Mouse (Mus musculus): ENCODE measurements around the gene S100a16. TPM values are rescaled to one million over a fixed set of nuclear protein-coding genes. Genes with fewer than 3 reads are reported as not detected.
A peak's percentile ranks its signal among the peaks of the same experiment; 100 is the strongest.

The S100a16 gene
- 31.7 and 40.0 TPM in 2 replicates for polyA plus RNA-seq (2015; fragmentation: Nextera tagmentation; extraction: Ambion mirVana)

GRCm38 (mm10) chr3:90537141-90537904, at the start of gene S100a16:
TSS of gene S100a16 (plus strand) at chr3:90537254.
- Histone ChIP-seq H3K4me1 (peaks cover 7% of the 10 kb centered on the region), H3K9ac (replicated peaks) (no peak within 1 kb of the TSS), H3K27ac (replicated peaks) (no peak within 1 kb of the TSS), H3K9me3 (no peaks in the 10 kb centered on the region), H3K36me3 (no peaks in the 10 kb centered on the region), H3K4me2 (replicated peaks) (no peak within 1 kb of the TSS), H3K4me3 (no peak within 1 kb of the TSS), H3K27me3 (no peaks in the 10 kb centered on the region)
- 51% methylated on average over 10 of the region's 10 CpGs for WGBS
- no peak for ATAC-seq (replicated peaks)

GRCm38 (mm10) chr3:90488576-90488975, 48.5 kb upstream of the S100a16 start:
- Histone ChIP-seq H3K9ac (replicated peaks) (no peak overlapping the region), H3K4me2 (replicated peaks) (no peak overlapping the region), H3K27ac (replicated peaks) (no peak overlapping the region), H3K4me3 (no peak overlapping the region), H3K4me1 (peaks cover 7% of the 10 kb centered on the region), H3K9me3 (no peaks in the 10 kb centered on the region), H3K27me3 (no peaks in the 10 kb centered on the region), H3K36me3 (peaks cover 54% of the 10 kb centered on the region)
- ATAC-seq (replicated peaks) = no peak
- WGBS = 93% methylated on average over 6 of the region's 6 CpGs

GRCm38 (mm10) chr3:90490696-90491256, 46.3 kb upstream of the S100a16 start, which contains the start of gene Snapin:
TSS of gene Snapin (minus strand) at chr3:90491033.
- Histone ChIP-seq H3K9ac (replicated peaks) (peak within 1 kb of the TSS; percentile 68), H3K27ac (replicated peaks) (peak within 1 kb of the TSS; percentile 81), H3K4me2 (replicated peaks) (peak within 1 kb of the TSS; percentile 52)

GRCm38 (mm10) chr3:90491350-90491749, 45.7 kb upstream of the S100a16 start:
- no peak for ATAC-seq (replicated peaks)
- WGBS = 39% methylated on average over 2 of the region's 2 CpGs
- H3K27me3 ChIP-seq = no peaks in the 10 kb centered on the region

More at GRCm38 (mm10) chr3:90490696-90491256, 46.3 kb upstream of the S100a16 start, which contains the start of gene Snapin:
- Histone ChIP-seq H3K4me3 (peak within 1 kb of the TSS; percentile 59), H3K36me3 (peaks cover 37% of the 10 kb centered on the region), H3K9me3 (no peaks in the 10 kb centered on the region), H3K4me1 (peaks cover 7% of the 10 kb centered on the region), H3K27me3 (no peaks in the 10 kb centered on the region)
- under 1% methylated on average over 37 of the region's 37 CpGs for WGBS
- peak; percentile 98 for ATAC-seq (replicated peaks)

GRCm38 (mm10) chr3:90493831-90494540, 43.1 kb upstream of the S100a16 start:
- Histone ChIP-seq H3K4me1 (peaks cover 7% of the 10 kb centered on the region), H3K27me3 (no peaks in the 10 kb centered on the region), H3K4me2 (replicated peaks) (no peak overlapping the region), H3K9me3 (no peaks in the 10 kb centered on the region), H3K4me3 (no peak overlapping the region), H3K9ac (replicated peaks) (no peak overlapping the region), H3K36me3 (peaks cover 37% of the 10 kb centered on the region), H3K27ac (replicated peaks) (no peak overlapping the region)
- ATAC-seq (replicated peaks) = no peak
- WGBS = 70% methylated on average over 4 of the region's 4 CpGs

More at GRCm38 (mm10) chr3:90491350-90491749, 45.7 kb upstream of the S100a16 start:
- no peak overlapping the region for H3K9ac ChIP-seq (replicated peaks)
- H3K27ac ChIP-seq (replicated peaks) = no peak overlapping the region
- no peak overlapping the region for H3K4me3 ChIP-seq
- H3K4me1 ChIP-seq = peaks cover 7% of the 10 kb centered on the region
- H3K4me2 ChIP-seq (replicated peaks) = no peak overlapping the region
- no peaks in the 10 kb centered on the region for H3K9me3 ChIP-seq
- peaks cover 37% of the 10 kb centered on the region for H3K36me3 ChIP-seq

GRCm38 (mm10) chr3:90495850-90496525, 41.1 kb upstream of the S100a16 start:
- Histone ChIP-seq H3K9me3 (no peaks in the 10 kb centered on the region), H3K4me3 (no peak overlapping the region), H3K27me3 (no peaks in the 10 kb centered on the region), H3K36me3 (peaks cover 51% of the 10 kb centered on the region), H3K9ac (replicated peaks) (no peak overlapping the region), H3K27ac (replicated peaks) (no peak overlapping the region), H3K4me1 (no peaks in the 10 kb centered on the region), H3K4me2 (replicated peaks) (no peak overlapping the region)
- ATAC-seq (replicated peaks) = no peak
- 89% methylated on average over 7 of the region's 7 CpGs for WGBS

- Histone ChIP-seq H3K9ac (replicated peaks) (no peak overlapping the region), H3K9me3 (no peaks in the 10 kb centered on the region), H3K4me2 (replicated peaks) (no peak overlapping the region), H3K4me3 (no peak overlapping the region), H3K27me3 (no peaks in the 10 kb centered on the region), H3K27ac (replicated peaks) (no peak overlapping the region), H3K36me3 (peaks cover 67% of the 10 kb centered on the region), H3K4me1 (no peaks in the 10 kb centered on the region)
- no peak for ATAC-seq (replicated peaks)
Measured at GRCm38 (mm10) chr3:90497597-90497996, 39.5 kb upstream of the S100a16 start.

- peaks cover 36% of the 10 kb centered on the region for H3K4me1 ChIP-seq
- H3K4me3 ChIP-seq = no peak overlapping the region
- 72% methylated on average over 4 of the region's 4 CpGs for WGBS
- H3K9me3 ChIP-seq = no peaks in the 10 kb centered on the region
- H3K36me3 ChIP-seq = peaks cover 83% of the 10 kb centered on the region
- no peak for ATAC-seq (replicated peaks)
- no peaks in the 10 kb centered on the region for H3K27me3 ChIP-seq
- H3K27ac ChIP-seq (replicated peaks) = no peak overlapping the region
- H3K4me2 ChIP-seq (replicated peaks) = no peak overlapping the region
- no peak overlapping the region for H3K9ac ChIP-seq (replicated peaks)
Measured at GRCm38 (mm10) chr3:90503444-90503843, 33.6 kb upstream of the S100a16 start.

- no peaks in the 10 kb centered on the region for H3K27me3 ChIP-seq
- WGBS = 88% methylated on average over 5 of the region's 5 CpGs
Measured at GRCm38 (mm10) chr3:90505216-90505615, 31.8 kb upstream of the S100a16 start.

GRCm38 (mm10) chr3:90506362-90506761, 30.7 kb upstream of the S100a16 start:
- no peaks in the 10 kb centered on the region; the same call in 1 of the 2 replicates for H3K27me3 ChIP-seq
- no peak overlapping the region for H3K4me2 ChIP-seq (replicated peaks)
- peaks cover 59% of the 10 kb centered on the region for H3K36me3 ChIP-seq
- peaks cover 40% of the 10 kb centered on the region for H3K4me1 ChIP-seq
- H3K27ac ChIP-seq (replicated peaks) = no peak overlapping the region
- no peak overlapping the region for H3K9ac ChIP-seq (replicated peaks)
- H3K4me3 ChIP-seq = no peak overlapping the region
- WGBS = 89% methylated on average over 3 of the region's 3 CpGs
- no peak for ATAC-seq (replicated peaks)
- H3K9me3 ChIP-seq = no peaks in the 10 kb centered on the region

More at GRCm38 (mm10) chr3:90505216-90505615, 31.8 kb upstream of the S100a16 start:
- Histone ChIP-seq H3K36me3 (peaks cover 66% of the 10 kb centered on the region), H3K4me3 (no peak overlapping the region), H3K9ac (replicated peaks) (no peak overlapping the region), H3K4me2 (replicated peaks) (no peak overlapping the region), H3K4me1 (peaks cover 40% of the 10 kb centered on the region), H3K27ac (replicated peaks) (no peak overlapping the region), H3K9me3 (no peaks in the 10 kb centered on the region)
- ATAC-seq (replicated peaks) = no peak

- Histone ChIP-seq H3K36me3 (peaks cover 39% of the 10 kb centered on the region), H3K27ac (replicated peaks) (peak overlapping the region; percentile 95), H3K9ac (replicated peaks) (peak overlapping the region; percentile 99), H3K4me2 (replicated peaks) (peak overlapping the region; percentile 70), H3K4me3 (peak overlapping the region; percentile 99), H3K27me3 (peaks cover 1% of the 10 kb centered on the region; the same call in 1 of the 2 replicates), H3K9me3 (no peaks in the 10 kb centered on the region), H3K4me1 (peaks cover 40% of the 10 kb centered on the region)
- WGBS = 2% methylated on average over 20 of the region's 20 CpGs
- ATAC-seq (replicated peaks) = no peak
Measured at GRCm38 (mm10) chr3:90508287-90508949, 28.6 kb upstream of the S100a16 start.

All from forebrain, embryonic 15.5 days (tissue).